Mouse (Mus musculus): ENCODE measurements at regions not wholly inside any gene's neighbourhood (a gene's known extent, or its start where the extent isn't known, plus 50 kb on each side); places are given as distances from the start of the nearest gene placed in this dataset.

GRCm38 (mm10) chr1:155041592-155041991 lies 57.8 kb downstream of the Ier5 start:
- no peak for ATAC-seq (replicated peaks in 1 of 2; ENCODE audit: insufficient read depth in 1 of 2, low FRiP score in 2 of 2, low TSS enrichment in 1 of 2, low read depth in 1 of 2, poor library complexity in 2 of 2, severe bottlenecking in 2 of 2)

GRCm38 (mm10) chr1:155040939-155041371 lies 58.5 kb downstream of the Ier5 start:
- no peak for ATAC-seq (replicated peaks in 1 of 2; ENCODE audit: insufficient read depth in 1 of 2, low FRiP score in 2 of 2, low TSS enrichment in 1 of 2, low read depth in 1 of 2, poor library complexity in 2 of 2, severe bottlenecking in 2 of 2)

GRCm38 (mm10) chr1:155040086-155040726 lies 59.2 kb downstream of the Ier5 start:
- peak; percentile 33 to 48; a peak in 2 of 4 replicates for ATAC-seq (replicated peaks in 1 of 2; ENCODE audit: insufficient read depth in 1 of 2, low FRiP score in 2 of 2, low TSS enrichment in 1 of 2, low read depth in 1 of 2, poor library complexity in 2 of 2, severe bottlenecking in 2 of 2)

DNA sequence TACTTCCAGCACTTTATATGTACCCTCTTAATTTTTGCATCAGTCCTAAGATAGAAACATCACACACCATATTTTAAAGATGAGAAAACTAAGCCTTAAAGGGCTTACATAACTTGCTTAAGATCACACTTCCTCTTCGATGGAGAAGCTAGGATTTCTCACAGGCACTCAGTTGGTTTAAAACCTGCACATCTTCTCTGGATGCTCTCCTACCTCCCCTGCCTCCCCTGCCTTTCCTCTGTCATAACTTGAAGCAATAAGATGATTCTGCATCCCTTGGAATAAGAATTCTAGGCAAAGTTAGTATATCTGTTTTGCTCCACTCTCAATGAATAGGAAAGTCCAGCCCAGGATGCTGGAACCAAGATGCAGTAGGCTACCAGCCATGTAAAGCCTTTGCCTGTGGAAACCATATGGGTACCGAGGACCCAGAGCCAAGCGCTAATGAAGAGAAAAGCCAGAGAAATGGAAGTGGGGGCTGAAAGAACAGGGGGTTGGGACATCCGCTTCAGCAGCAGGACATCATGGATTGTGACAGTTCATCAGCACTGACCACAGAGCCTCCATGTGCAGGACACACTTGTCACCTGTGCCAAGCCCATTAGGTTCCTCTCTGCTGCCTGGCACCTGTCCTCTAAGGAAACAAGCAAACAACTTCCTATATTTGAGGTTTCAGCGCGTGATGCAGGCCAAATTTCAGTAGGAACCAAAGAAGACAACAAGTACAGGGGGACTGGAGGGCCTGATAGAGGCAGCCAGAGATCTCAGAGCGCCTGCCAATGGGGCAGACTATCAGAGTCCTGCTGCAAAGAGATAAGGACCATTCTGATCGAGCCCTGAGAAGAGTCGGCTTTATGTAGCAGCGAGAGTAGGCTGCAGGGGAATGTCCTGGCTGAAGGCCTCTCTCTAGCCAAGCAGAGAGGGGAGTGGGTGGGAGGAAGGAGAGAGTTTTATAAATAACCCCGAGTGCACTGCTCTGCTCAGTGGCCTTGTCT lies 60.5 kb downstream of the Ier5 start:
- ATAC-seq (replicated peaks in 1 of 2; ENCODE audit: insufficient read depth in 1 of 2, low FRiP score in 2 of 2, low TSS enrichment in 1 of 2, low read depth in 1 of 2, poor library complexity in 2 of 2, severe bottlenecking in 2 of 2), result peak; percentile 70 to 79

- no peak for ATAC-seq (replicated peaks in 1 of 2; ENCODE audit: insufficient read depth in 1 of 2, low FRiP score in 2 of 2, low TSS enrichment in 1 of 2, low read depth in 1 of 2, poor library complexity in 2 of 2, severe bottlenecking in 2 of 2)
These were observed 62.0 kb downstream of the Ier5 start for GRCm38 (mm10) chr1:155037479-155037878.

GRCm38 (mm10) chr1:155030908-155031307 lies 68.5 kb downstream of the Ier5 start:
- no peak for ATAC-seq (replicated peaks in 1 of 2; ENCODE audit: insufficient read depth in 1 of 2, low FRiP score in 2 of 2, low TSS enrichment in 1 of 2, low read depth in 1 of 2, poor library complexity in 2 of 2, severe bottlenecking in 2 of 2)

DNA sequence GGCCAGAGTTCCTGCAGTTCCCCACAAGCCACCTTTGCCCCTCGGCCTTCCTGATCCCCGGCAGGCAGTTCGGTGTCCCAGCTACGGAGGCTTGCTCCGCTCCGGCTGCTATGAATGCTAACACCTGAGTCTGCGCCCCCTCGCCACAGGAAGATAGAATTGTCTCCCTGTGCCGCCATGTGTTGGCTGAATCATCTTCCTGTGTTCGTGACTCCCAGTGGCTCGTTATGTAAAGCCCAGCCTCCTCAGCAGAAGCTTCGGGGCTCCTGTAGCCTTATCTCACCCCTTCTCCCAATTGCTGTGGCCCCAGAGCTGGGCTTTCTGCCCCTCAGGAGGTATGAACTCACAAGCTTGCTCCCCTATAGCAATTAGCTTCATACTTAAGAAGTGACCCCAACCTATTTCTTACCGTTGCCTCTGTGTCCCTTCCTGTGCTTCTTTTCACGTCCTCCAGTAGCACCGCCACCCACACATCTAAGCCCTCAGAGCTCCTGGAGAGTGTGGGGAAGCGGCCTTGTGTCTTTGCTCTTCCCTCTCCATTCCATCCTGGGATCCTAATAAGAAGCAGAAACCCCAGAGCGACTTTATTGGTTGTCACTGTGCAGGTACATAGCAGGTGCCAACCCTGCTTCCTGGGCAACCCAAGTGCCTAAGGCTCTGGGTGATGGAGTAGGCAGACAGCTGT lies 70.1 kb downstream of the Ier5 start:
- ATAC-seq (replicated peaks in 1 of 2; ENCODE audit: insufficient read depth in 1 of 2, low FRiP score in 2 of 2, low TSS enrichment in 1 of 2, low read depth in 1 of 2, poor library complexity in 2 of 2, severe bottlenecking in 2 of 2), result peak; percentile 8 to 23; a peak in 2 of 4 replicates

GRCm38 (mm10) chr1:155028735-155029134 lies 70.7 kb downstream of the Ier5 start:
- peak; percentile 63 to 73 for ATAC-seq (replicated peaks in 1 of 2; ENCODE audit: insufficient read depth in 1 of 2, low FRiP score in 2 of 2, low TSS enrichment in 1 of 2, low read depth in 1 of 2, poor library complexity in 2 of 2, severe bottlenecking in 2 of 2)

DNA sequence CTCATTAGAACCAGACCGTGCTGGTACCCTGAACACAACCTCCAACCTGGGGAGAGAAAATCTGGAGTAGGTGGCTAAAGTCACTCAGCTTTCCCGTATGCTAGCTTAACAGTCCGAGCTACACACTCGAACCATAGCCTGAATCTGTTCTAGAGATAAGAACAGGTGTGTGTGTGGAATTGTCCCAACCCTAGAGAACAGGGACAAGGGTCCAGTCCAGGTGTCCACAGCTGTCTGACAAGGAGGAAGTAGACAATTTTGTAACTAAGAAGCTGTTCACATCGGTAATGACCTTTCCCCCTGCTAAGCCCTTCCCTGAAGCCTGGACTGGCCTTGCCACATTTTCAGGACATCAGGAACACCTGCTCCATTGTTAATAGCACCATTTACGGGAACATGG lies 71.3 kb downstream of the Ier5 start:
- ATAC-seq (replicated peaks in 1 of 2; ENCODE audit: insufficient read depth in 1 of 2, low FRiP score in 2 of 2, low TSS enrichment in 1 of 2, low read depth in 1 of 2, poor library complexity in 2 of 2, severe bottlenecking in 2 of 2), result no peak

DNA sequence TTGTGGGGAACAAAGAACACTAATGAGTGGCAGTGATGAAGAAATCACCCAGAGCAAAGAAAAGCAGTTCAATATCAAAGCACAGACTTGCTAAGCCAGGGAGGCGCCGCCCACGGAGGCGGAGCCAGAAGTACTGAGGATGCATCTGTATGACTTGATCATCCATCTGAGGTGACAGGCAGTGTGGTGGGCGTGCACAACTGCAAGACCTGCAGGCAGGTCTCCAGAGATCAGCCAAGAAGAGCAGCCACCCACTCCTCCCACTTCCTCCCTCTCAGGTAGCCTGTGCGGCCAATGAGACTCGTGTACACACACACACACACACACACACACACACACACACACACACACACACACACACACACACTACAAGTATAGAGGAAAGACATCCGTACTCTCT lies 71.9 kb downstream of the Ier5 start:
- ATAC-seq (replicated peaks in 1 of 2; ENCODE audit: insufficient read depth in 1 of 2, low FRiP score in 2 of 2, low TSS enrichment in 1 of 2, low read depth in 1 of 2, poor library complexity in 2 of 2, severe bottlenecking in 2 of 2), result peak; percentile 28 to 63; a peak in 2 of 4 replicates

DNA sequence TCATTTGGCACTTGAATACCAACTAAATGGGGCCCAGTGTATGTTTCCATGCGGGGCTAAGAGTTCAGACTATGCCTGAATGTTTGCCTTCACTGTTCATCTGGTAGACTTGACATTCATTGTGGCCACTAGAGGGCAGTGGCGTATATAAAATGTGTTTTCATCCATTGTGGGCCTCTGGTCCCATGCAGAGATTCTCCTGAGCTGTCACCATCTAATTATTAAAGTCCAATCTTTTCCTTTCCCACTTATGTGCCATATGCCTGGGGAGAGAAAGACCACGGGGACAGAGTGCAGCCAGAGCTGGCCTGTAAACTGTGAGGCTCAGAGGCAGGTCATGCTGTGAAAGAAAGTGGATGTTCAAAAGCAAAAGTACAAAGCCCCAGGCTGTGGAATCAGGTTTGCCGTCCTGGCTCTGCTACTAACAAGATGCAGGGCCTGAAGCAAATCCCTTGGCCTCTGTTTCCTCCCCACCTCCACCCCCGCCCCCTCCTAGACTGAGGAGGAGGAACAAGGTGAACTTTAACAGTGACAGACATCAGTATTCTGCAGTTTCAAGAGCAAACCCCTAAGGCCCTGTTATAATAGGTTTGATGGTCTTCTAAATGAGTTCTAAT lies 73.5 kb downstream of the Ier5 start:
- peak; percentile 23 to 41; a peak in 2 of 4 replicates for ATAC-seq (replicated peaks in 1 of 2; ENCODE audit: insufficient read depth in 1 of 2, low FRiP score in 2 of 2, low TSS enrichment in 1 of 2, low read depth in 1 of 2, poor library complexity in 2 of 2, severe bottlenecking in 2 of 2)

DNA sequence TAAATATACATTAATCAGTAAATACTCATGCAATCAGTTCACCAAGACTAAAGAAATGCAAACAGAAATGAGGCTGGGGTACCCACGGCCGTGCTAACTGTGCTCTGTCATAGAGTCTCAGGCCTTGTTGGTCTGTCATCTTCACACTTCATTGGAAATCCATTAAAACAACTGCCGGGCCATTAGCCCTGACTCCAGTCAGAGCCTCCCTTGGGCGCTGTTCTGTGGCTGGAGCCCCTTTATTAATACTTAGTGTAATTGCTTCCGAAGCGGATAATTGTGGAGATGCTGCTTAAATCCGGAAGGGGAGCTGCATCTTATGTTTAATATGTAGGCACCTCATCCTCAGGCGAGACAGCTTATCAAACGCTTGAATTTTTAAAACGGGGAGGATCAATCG lies 76.1 kb downstream of the Ier5 start:
- ATAC-seq (replicated peaks in 1 of 2; ENCODE audit: insufficient read depth in 1 of 2, low FRiP score in 2 of 2, low TSS enrichment in 1 of 2, low read depth in 1 of 2, poor library complexity in 2 of 2, severe bottlenecking in 2 of 2), result no peak

GRCm38 (mm10) chr1:155015669-155016068 lies 83.8 kb downstream of the Ier5 start:
- no peak for ATAC-seq (replicated peaks in 1 of 2; ENCODE audit: insufficient read depth in 1 of 2, low FRiP score in 2 of 2, low TSS enrichment in 1 of 2, low read depth in 1 of 2, poor library complexity in 2 of 2, severe bottlenecking in 2 of 2)

- no peak for ATAC-seq (replicated peaks in 1 of 2; ENCODE audit: insufficient read depth in 1 of 2, low FRiP score in 2 of 2, low TSS enrichment in 1 of 2, low read depth in 1 of 2, poor library complexity in 2 of 2, severe bottlenecking in 2 of 2)
These were observed 84.5 kb downstream of the Ier5 start for GRCm38 (mm10) chr1:155014944-155015343.

- 0 out of 4 replicates have a peak, but pooled peaks of 1 of the 2 experiments have one; percentile 44 for ATAC-seq (replicated peaks in 1 of 2; ENCODE audit: insufficient read depth in 1 of 2, low FRiP score in 2 of 2, low TSS enrichment in 1 of 2, low read depth in 1 of 2, poor library complexity in 2 of 2, severe bottlenecking in 2 of 2)
These were observed 85.7 kb downstream of the Ier5 start for GRCm38 (mm10) chr1:155013784-155014183.

- no peak for ATAC-seq (replicated peaks in 1 of 2; ENCODE audit: insufficient read depth in 1 of 2, low FRiP score in 2 of 2, low TSS enrichment in 1 of 2, low read depth in 1 of 2, poor library complexity in 2 of 2, severe bottlenecking in 2 of 2)
These were observed 86.1 kb downstream of the Ier5 start for GRCm38 (mm10) chr1:155013361-155013760.

Data from hematopoietic stem cell, adult 5-6 weeks (primary cell).